Mouse (Mus musculus) gastrocnemius, postnatal 14 days (tissue): Measurements from ENCODE around the gene Supt6. TPM values are rescaled to one million over a fixed set of nuclear protein-coding genes. Genes with fewer than 3 reads are reported as not detected.
"Not testable (repeated sequence)": the region's sequence is repeated elsewhere in the genome, so short reads cannot be mapped to it uniquely, and the experiment has no call there.

Experiments used
- DNase-seq: peaks from one replicate; pipeline ENCODE4 v3.0.0; 2021; ENCODE audit warnings: mixed read lengths
- intact Hi-C: fragments of 180-260 bp; cut with DNase I; formaldehyde crosslinking; loops from one replicate; pipeline ENCODE4 v1.15.1; 2025; ENCODE audit warnings: low total_unique reads
- long read RNA-seq, 2 experiments: library from polyadenylated mRNA; stranded (forward); transcript quantifications; one replicate each; pipeline ENCODE4 v2.0.0; 2021
- total RNA-seq, 2 experiments: library from RNA; stranded (reverse); gene quantifications; 2 replicates each; pipeline ENCODE4 v1.2.3; 2021

The Supt6 gene
- total RNA-seq, result 10 to 100 TPM; 25.9 to 26.0 TPM
- long read RNA-seq, experiment 1, full-length matches to known transcripts, result 2 of 9 reads
- long read RNA-seq, experiment 1, partial matches to known transcripts, result 6 of 9 reads
- long read RNA-seq, experiment 1, other reads (novel, unspliced or antisense), result 1 of 9 reads
- long read RNA-seq, experiment 2, full-length matches to known transcripts, result 6 of 14 reads
- long read RNA-seq, experiment 2, partial matches to known transcripts, result 8 of 14 reads
- long read RNA-seq, experiment 2, other reads (novel, unspliced or antisense), result 0 of 14 reads

GRCm38 (mm10) chr11:78245627-78246317, at the start of gene Supt6, which contains the start of gene Sdf2:
Gene Supt6 (minus strand): TSS chr11:78245987.
Gene Sdf2 (plus strand): TSS chr11:78245746.
- peak; percentile 90 for DNase-seq
- intact Hi-C loops, result no loop called here

GRCm38 (mm10) chr11:78294585-78294984, 48.8 kb upstream of the Supt6 start:
- intact Hi-C loops, result no loop called here
- DNase-seq, result no peak

GRCm38 (mm10) chr11:78290654-78291053, 44.9 kb upstream of the Supt6 start, which contains the start of gene BC030499:
Gene BC030499 (plus strand): TSS chr11:78290841.
- DNase-seq, result no peak
- intact Hi-C loops, result no loop called here

GRCm38 (mm10) chr11:78289146-78289763, 43.5 kb upstream of the Supt6 start:
- no peak for DNase-seq
- intact Hi-C loops, result no loop called here

- DNase-seq, result no peak
- intact Hi-C loops, result no loop called here
Measured at GRCm38 (mm10) chr11:78279586-78279985, 33.8 kb upstream of the Supt6 start.

GRCm38 (mm10) chr11:78278853-78279252, 33.1 kb upstream of the Supt6 start:
- no peak for DNase-seq
- intact Hi-C loops, result no loop called here

- intact Hi-C loops, DNase-seq: not testable (repeated sequence)
Measured at GRCm38 (mm10) chr11:78276169-78276568, 30.4 kb upstream of the Supt6 start.

GRCm38 (mm10) chr11:78275596-78275995, 29.8 kb upstream of the Supt6 start:
- intact Hi-C loops, result no loop called here
- DNase-seq, result no peak

GRCm38 (mm10) chr11:78271986-78272385, 26.2 kb upstream of the Supt6 start:
- DNase-seq, result no peak
- intact Hi-C loops, result no loop called here

GRCm38 (mm10) chr11:78265571-78265970, 19.8 kb upstream of the Supt6 start:
- intact Hi-C loops, result loop anchor here (5.0 kb wide), 1 partner anchor 82 kb away; no protein-coding TSS in a partner anchor

GRCm38 (mm10) chr11:78262550-78262949, 16.8 kb upstream of the Supt6 start:
- peak; percentile 63 for DNase-seq
- intact Hi-C loops, result no loop called here

More at GRCm38 (mm10) chr11:78265571-78265970, 19.8 kb upstream of the Supt6 start:
- DNase-seq, result no peak

GRCm38 (mm10) chr11:78261380-78262352, 15.9 kb upstream of the Supt6 start, which contains the start of gene 2610507B11Rik:
Gene 2610507B11Rik (plus strand): TSS chr11:78261752.
- intact Hi-C loops, result no loop called here
- DNase-seq, result peak; percentile 96

GRCm38 (mm10) chr11:78260489-78261258, 14.9 kb upstream of the Supt6 start:
- intact Hi-C loops, result no loop called here
- DNase-seq, result no peak

GRCm38 (mm10) chr11:78256618-78257017, 10.8 kb upstream of the Supt6 start:
- intact Hi-C loops, result no loop called here
- DNase-seq, result no peak

- DNase-seq, result no peak
- intact Hi-C loops, result no loop called here
Measured at GRCm38 (mm10) chr11:78247727-78248140, 1.9 kb upstream of the Supt6 start.

GRCm38 (mm10) chr11:78247012-78247348, 1.2 kb upstream of the Supt6 start:
- intact Hi-C loops, result no loop called here
- DNase-seq, result no peak

- DNase-seq, result no peak
- intact Hi-C loops, result no loop called here
Measured at GRCm38 (mm10) chr11:78246318-78247011, 678 bp upstream of the Supt6 start.

GRCm38 (mm10) chr11:78245261-78245626, 543 bp downstream of the Supt6 start:
- intact Hi-C loops, result no loop called here
- DNase-seq, result no peak
